Mouse (Mus musculus): ENCODE measurements around the gene Zfp651. TPM values are rescaled to one million over a fixed set of nuclear protein-coding genes. Genes with fewer than 3 reads are reported as not detected.

Zfp651 gene
- polyA plus RNA-seq, 1 experiment from 2014 or later = 11.1 TPM

- Histone ChIP-seq H3K9ac (no peak overlapping the region; the same call in 1 of the 2 replicates), H3K27me3 (replicated peaks) (peaks cover 33% of the 10 kb centered on the region), H3K36me3 (no peaks in the 10 kb centered on the region), H3K4me1 (peaks cover 59% of the 10 kb centered on the region), H3K4me3 (no peak overlapping the region), H3K4me2 (no peak overlapping the region), H3K27ac (replicated peaks) (no peak overlapping the region), H3K9me3 (no peaks in the 10 kb centered on the region)
- no peak for ATAC-seq (ENCODE audit: extremely low read depth, insufficient number of reproducible peaks, low FRiP score, low TSS enrichment)
- WGBS = 66% methylated on average over 1 of the region's 1 CpGs
Observed at GRCm38 (mm10) chr9:121794972-121795539, 35.9 kb downstream of the Zfp651 start.

DNA sequence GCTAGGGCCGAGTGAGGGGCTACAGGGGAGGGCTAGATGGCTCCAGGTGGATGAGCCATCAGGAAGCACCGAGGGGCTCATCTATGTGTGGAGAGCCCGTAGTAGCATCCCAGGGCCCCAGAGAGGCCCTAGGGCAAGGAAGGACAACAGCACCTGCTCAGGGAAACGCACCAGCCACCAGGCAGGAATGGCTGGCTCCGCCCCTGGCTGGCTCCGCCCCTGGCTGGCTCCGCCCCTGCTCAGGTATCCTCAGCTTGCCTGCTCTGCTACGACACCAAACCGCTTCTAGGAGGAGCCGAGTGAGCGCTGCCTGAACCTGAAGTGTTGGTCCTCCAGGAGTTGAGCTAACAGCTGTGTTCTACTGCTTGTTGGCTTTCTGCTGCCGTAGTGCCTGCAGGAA is 38.6 kb downstream of the Zfp651 start:
- Histone ChIP-seq H3K36me3 (no peaks in the 10 kb centered on the region), H3K9ac (no peak overlapping the region), H3K4me2 (no peak overlapping the region), H3K27ac (replicated peaks) (no peak overlapping the region), H3K4me1 (peaks cover 37% of the 10 kb centered on the region), H3K9me3 (no peaks in the 10 kb centered on the region), H3K27me3 (replicated peaks) (peaks cover 51% of the 10 kb centered on the region), H3K4me3 (no peak overlapping the region)
- 15% methylated on average over 12 of the region's 12 CpGs for WGBS
- no peak for ATAC-seq (ENCODE audit: extremely low read depth, insufficient number of reproducible peaks, low FRiP score, low TSS enrichment)

- H3K36me3 ChIP-seq = no peaks in the 10 kb centered on the region
- H3K9me3 ChIP-seq = no peaks in the 10 kb centered on the region
- H3K9ac ChIP-seq = no peak overlapping the region
- H3K4me1 ChIP-seq = peaks cover 43% of the 10 kb centered on the region
- ATAC-seq (ENCODE audit: extremely low read depth, insufficient number of reproducible peaks, low FRiP score, low TSS enrichment) = no peak
- 37% methylated on average over 6 of the region's 6 CpGs for WGBS
- peaks cover 51% of the 10 kb centered on the region for H3K27me3 ChIP-seq (replicated peaks)
- no peak overlapping the region for H3K4me2 ChIP-seq
- H3K27ac ChIP-seq (replicated peaks) = no peak overlapping the region
- no peak overlapping the region for H3K4me3 ChIP-seq
Observed at GRCm38 (mm10) chr9:121798887-121799520, 39.9 kb downstream of the Zfp651 start.

DNA sequence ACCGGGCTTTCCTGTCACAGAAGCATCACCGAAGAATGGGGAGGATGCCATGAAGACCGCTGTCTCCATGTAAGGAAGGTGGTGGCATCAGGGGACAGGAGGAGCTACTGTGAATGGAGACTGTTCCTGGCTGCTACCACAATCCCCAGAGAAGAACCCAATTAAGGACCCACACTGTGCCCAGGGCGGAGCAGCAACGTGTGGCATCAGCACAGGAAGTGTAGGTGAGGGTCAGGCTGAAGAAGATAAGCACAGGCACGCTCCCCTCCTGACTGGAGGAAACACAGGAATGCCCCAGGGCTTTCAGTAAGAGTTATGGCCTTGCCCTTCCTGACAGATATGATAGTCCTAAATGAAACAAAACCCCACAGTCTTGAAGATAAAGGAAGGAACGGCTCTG is 43.6 kb downstream of the Zfp651 start:
- no peak for ATAC-seq (ENCODE audit: extremely low read depth, insufficient number of reproducible peaks, low FRiP score, low TSS enrichment)
- peaks cover 32% of the 10 kb centered on the region for H3K4me1 ChIP-seq
- no peak overlapping the region for H3K4me2 ChIP-seq
- 46% methylated on average over 7 of the region's 7 CpGs for WGBS
- H3K27me3 ChIP-seq (replicated peaks) = peaks cover 31% of the 10 kb centered on the region
- H3K27ac ChIP-seq (replicated peaks) = no peak overlapping the region
- no peaks in the 10 kb centered on the region for H3K36me3 ChIP-seq
- no peaks in the 10 kb centered on the region for H3K9me3 ChIP-seq
- no peak overlapping the region for H3K9ac ChIP-seq
- no peak overlapping the region for H3K4me3 ChIP-seq

GRCm38 (mm10) chr9:121807546-121807945 is 48.4 kb downstream of the Zfp651 start:
- Histone ChIP-seq H3K9ac (no peak overlapping the region), H3K36me3 (no peaks in the 10 kb centered on the region), H3K9me3 (no peaks in the 10 kb centered on the region), H3K4me3 (no peak overlapping the region), H3K27me3 (replicated peaks) (0 out of 2 replicates have a peak, but pooled peaks cover 11% of the 10 kb centered on the region), H3K4me1 (peaks cover 56% of the 10 kb centered on the region), H3K27ac (replicated peaks) (no peak overlapping the region), H3K4me2 (no peak overlapping the region)
- no peak for ATAC-seq (ENCODE audit: extremely low read depth, insufficient number of reproducible peaks, low FRiP score, low TSS enrichment)
- 25% methylated on average over 1 of the region's 1 CpGs for WGBS

GRCm38 (mm10) chr9:121807947-121808346 is 48.8 kb downstream of the Zfp651 start:
- H3K4me3 ChIP-seq = no peak overlapping the region
- no peaks in the 10 kb centered on the region for H3K36me3 ChIP-seq
- peaks cover 52% of the 10 kb centered on the region for H3K4me1 ChIP-seq
- H3K9me3 ChIP-seq = no peaks in the 10 kb centered on the region
- 0 out of 2 replicates have a peak, but pooled peaks cover 13% of the 10 kb centered on the region for H3K27me3 ChIP-seq (replicated peaks)
- ATAC-seq (ENCODE audit: extremely low read depth, insufficient number of reproducible peaks, low FRiP score, low TSS enrichment) = no peak
- 54% methylated on average over 7 of the region's 7 CpGs for WGBS
- H3K4me2 ChIP-seq = no peak overlapping the region
- H3K27ac ChIP-seq (replicated peaks) = no peak overlapping the region
- no peak overlapping the region for H3K9ac ChIP-seq

DNA sequence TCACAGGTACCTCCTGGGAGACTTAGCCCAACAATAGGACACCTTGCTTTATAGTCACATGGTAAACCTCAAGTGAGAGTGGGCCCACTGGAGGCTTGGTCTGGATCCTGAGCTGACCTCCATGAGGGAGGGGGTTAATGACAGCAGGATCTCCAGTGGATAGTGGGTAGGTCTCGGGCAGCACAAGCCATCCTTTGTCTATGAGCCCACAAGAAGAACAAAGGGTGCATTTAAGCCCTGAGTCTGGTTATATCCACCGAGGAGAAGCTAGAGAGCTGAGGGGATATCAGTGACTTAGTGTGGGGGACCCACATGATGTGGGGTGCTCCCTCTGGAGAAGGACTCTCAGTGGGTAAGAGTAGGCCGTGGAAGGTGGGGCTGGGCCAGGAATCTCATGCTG is 49.4 kb downstream of the Zfp651 start:
- H3K9ac ChIP-seq = no peak overlapping the region
- ATAC-seq (ENCODE audit: extremely low read depth, insufficient number of reproducible peaks, low FRiP score, low TSS enrichment) = no peak
- no peak overlapping the region for H3K27ac ChIP-seq (replicated peaks)
- H3K4me3 ChIP-seq = no peak overlapping the region
- H3K36me3 ChIP-seq = no peaks in the 10 kb centered on the region
- H3K9me3 ChIP-seq = no peaks in the 10 kb centered on the region
- peaks cover 46% of the 10 kb centered on the region for H3K4me1 ChIP-seq
- no peak overlapping the region for H3K4me2 ChIP-seq
- H3K27me3 ChIP-seq (replicated peaks) = 0 out of 2 replicates have a peak, but pooled peaks cover 17% of the 10 kb centered on the region
- 65% methylated on average over 3 of the region's 3 CpGs for WGBS

GRCm38 (mm10) chr9:121810081-121810821 is 51.1 kb downstream of the Zfp651 start:
- no peak for ATAC-seq (ENCODE audit: extremely low read depth, insufficient number of reproducible peaks, low FRiP score, low TSS enrichment)
- Histone ChIP-seq H3K4me2 (no peak overlapping the region), H3K9me3 (no peaks in the 10 kb centered on the region), H3K36me3 (no peaks in the 10 kb centered on the region), H3K9ac (peak overlapping the region; percentile 52; the same call in 1 of the 2 replicates), H3K27me3 (replicated peaks) (0 out of 2 replicates have a peak, but pooled peaks cover 17% of the 10 kb centered on the region), H3K4me3 (no peak overlapping the region), H3K4me1 (peaks cover 39% of the 10 kb centered on the region), H3K27ac (replicated peaks) (no peak overlapping the region; the same call in 1 of the 2 replicates)
- WGBS = 31% methylated on average over 15 of the region's 15 CpGs

DNA sequence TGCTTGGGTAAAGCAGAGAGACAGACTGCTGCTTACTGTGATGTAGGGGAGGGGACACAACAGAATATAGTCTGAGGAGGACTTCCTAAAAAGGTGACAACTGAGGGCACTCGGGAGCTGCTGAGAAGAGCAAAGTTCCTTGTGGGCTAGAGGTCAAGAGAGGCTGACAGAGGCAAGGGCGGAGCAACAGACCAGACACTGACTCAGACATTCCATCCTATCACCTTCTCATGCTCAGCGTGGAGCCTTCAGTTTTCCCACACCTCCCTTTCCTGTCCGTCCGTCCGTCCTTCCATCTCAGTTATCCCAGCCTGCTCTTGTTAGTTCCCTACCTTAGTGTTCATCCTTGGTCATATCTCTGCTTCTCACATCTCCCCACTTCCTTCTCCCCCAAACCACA is 56.1 kb downstream of the Zfp651 start:
- H3K36me3 ChIP-seq = no peaks in the 10 kb centered on the region

GRCm38 (mm10) chr9:121819073-121819770 is 60.1 kb downstream of the Zfp651 start:
- H3K9me3 ChIP-seq = no peaks in the 10 kb centered on the region
- ATAC-seq (ENCODE audit: extremely low read depth, insufficient number of reproducible peaks, low FRiP score, low TSS enrichment) = no peak
- 77% methylated on average over 9 of the region's 9 CpGs for WGBS
- H3K27ac ChIP-seq (replicated peaks) = no peak overlapping the region
- H3K36me3 ChIP-seq = no peaks in the 10 kb centered on the region
- no peaks in the 10 kb centered on the region for H3K27me3 ChIP-seq (replicated peaks)
- H3K4me3 ChIP-seq = no peak overlapping the region
- peaks cover 14% of the 10 kb centered on the region for H3K4me1 ChIP-seq
- H3K4me2 ChIP-seq = no peak overlapping the region
- 0 out of 2 replicates have a peak overlapping the region, but pooled peaks have one; percentile 40 for H3K9ac ChIP-seq

More for the DNA sequence above, 56.1 kb downstream of the Zfp651 start:
- 0 out of 2 replicates have a peak, but pooled peaks cover 17% of the 10 kb centered on the region for H3K27me3 ChIP-seq (replicated peaks)
- H3K4me3 ChIP-seq = no peak overlapping the region
- no peak for ATAC-seq (ENCODE audit: extremely low read depth, insufficient number of reproducible peaks, low FRiP score, low TSS enrichment)
- peaks cover 19% of the 10 kb centered on the region for H3K4me1 ChIP-seq
- H3K9me3 ChIP-seq = no peaks in the 10 kb centered on the region
- no peak overlapping the region for H3K27ac ChIP-seq (replicated peaks)
- no peak overlapping the region for H3K9ac ChIP-seq
- WGBS = 33% methylated on average over 6 of the region's 6 CpGs
- H3K4me2 ChIP-seq = no peak overlapping the region

Data from heart, embryonic 13.5 days (tissue).